Mouse (Mus musculus): ENCODE data around the gene Spata1. TPM values are rescaled to one million over a fixed set of nuclear protein-coding genes. Genes with fewer than 3 reads are reported as not detected.

Gene Spata1
- polyA plus RNA-seq, 1 experiment = 0.85 TPM

- Histone ChIP-seq H3K4me3 (replicated peaks; ENCODE audit: extremely low read depth, low read depth, low read length) (no peak overlapping the region), H3K4me1 (ENCODE audit: control insufficient read depth, insufficient read depth, low read length) (peaks cover 3% of the 10 kb centered on the region; the same call in 1 of the 2 replicates)
- no peak for DNase-seq
- TF ChIP-seq CTCF (IDR thresholded peaks at IDR 0.05; ENCODE audit: insufficient read depth, low read length) (no peak), POLR2A (IDR thresholded peaks at IDR 0.05; ENCODE audit: borderline replicate concordance, extremely low read depth, low read depth, low read length) (no peak)
- 88% methylated on average over 8 of the region's 8 CpGs for WGBS
Observed at GRCm38 (mm10) chr3:146426489-146426888, 73.1 kb downstream of the Spata1 start.

- no peak for DNase-seq
- 58% methylated on average over 7 of the region's 7 CpGs for WGBS
- peaks cover 3% of the 10 kb centered on the region; the same call in 1 of the 2 replicates for H3K4me1 ChIP-seq (ENCODE audit: control insufficient read depth, insufficient read depth, low read length)
- no peak for TF ChIP-seq CTCF (IDR thresholded peaks at IDR 0.05; ENCODE audit: insufficient read depth, low read length)
- no peak for TF ChIP-seq POLR2A (IDR thresholded peaks at IDR 0.05; ENCODE audit: borderline replicate concordance, extremely low read depth, low read depth, low read length)
- no peak overlapping the region for H3K4me3 ChIP-seq (replicated peaks; ENCODE audit: extremely low read depth, low read depth, low read length)
Observed at GRCm38 (mm10) chr3:146425902-146426301, 73.7 kb downstream of the Spata1 start.

GRCm38 (mm10) chr3:146424306-146424900 is 75.2 kb downstream of the Spata1 start:
- H3K4me1 ChIP-seq (ENCODE audit: control insufficient read depth, insufficient read depth, low read length) = peaks cover 3% of the 10 kb centered on the region; the same call in 1 of the 2 replicates
- no peak overlapping the region for H3K4me3 ChIP-seq (replicated peaks; ENCODE audit: extremely low read depth, low read depth, low read length)
- 47% methylated on average over 7 of the region's 7 CpGs for WGBS
- no peak for DNase-seq
- TF ChIP-seq POLR2A (IDR thresholded peaks at IDR 0.05; ENCODE audit: borderline replicate concordance, extremely low read depth, low read depth, low read length) (no peak), CTCF (IDR thresholded peaks at IDR 0.05; ENCODE audit: insufficient read depth, low read length) (no peak)

GRCm38 (mm10) chr3:146423710-146424109 is 75.8 kb downstream of the Spata1 start:
- DNase-seq = no peak
- WGBS = 89% methylated on average over 7 of the region's 7 CpGs
- no peak overlapping the region for H3K4me3 ChIP-seq (replicated peaks; ENCODE audit: extremely low read depth, low read depth, low read length)
- H3K4me1 ChIP-seq (ENCODE audit: control insufficient read depth, insufficient read depth, low read length) = peaks cover 3% of the 10 kb centered on the region; the same call in 1 of the 2 replicates
- TF ChIP-seq POLR2A (IDR thresholded peaks at IDR 0.05; ENCODE audit: borderline replicate concordance, extremely low read depth, low read depth, low read length) = no peak
- TF ChIP-seq CTCF (IDR thresholded peaks at IDR 0.05; ENCODE audit: insufficient read depth, low read length) = 0 out of 2 replicates have a peak, but pooled peaks have one; percentile 30

GRCm38 (mm10) chr3:146421787-146422186 is 77.8 kb downstream of the Spata1 start:
- WGBS = 19% methylated on average over 8 of the region's 8 CpGs
- no peak for DNase-seq
- no peak for TF ChIP-seq POLR2A (IDR thresholded peaks at IDR 0.05; ENCODE audit: borderline replicate concordance, extremely low read depth, low read depth, low read length)
- no peak for TF ChIP-seq CTCF (IDR thresholded peaks at IDR 0.05; ENCODE audit: insufficient read depth, low read length)
- Histone ChIP-seq H3K4me3 (replicated peaks; ENCODE audit: extremely low read depth, low read depth, low read length) (no peak overlapping the region), H3K4me1 (ENCODE audit: control insufficient read depth, insufficient read depth, low read length) (peaks cover 3% of the 10 kb centered on the region; the same call in 1 of the 2 replicates)

GRCm38 (mm10) chr3:146419992-146420537 is 79.5 kb downstream of the Spata1 start:
- TF ChIP-seq CTCF (IDR thresholded peaks at IDR 0.05; ENCODE audit: insufficient read depth, low read length) (no peak), POLR2A (IDR thresholded peaks at IDR 0.05; ENCODE audit: borderline replicate concordance, extremely low read depth, low read depth, low read length) (no peak)
- DNase-seq = no peak
- Histone ChIP-seq H3K4me1 (ENCODE audit: control insufficient read depth, insufficient read depth, low read length) (peaks cover 3% of the 10 kb centered on the region; the same call in 1 of the 2 replicates), H3K4me3 (replicated peaks; ENCODE audit: extremely low read depth, low read depth, low read length) (no peak overlapping the region)
- 90% methylated on average over 15 of the region's 15 CpGs for WGBS

- no peak overlapping the region for H3K4me3 ChIP-seq (replicated peaks; ENCODE audit: extremely low read depth, low read depth, low read length)
- H3K4me1 ChIP-seq (ENCODE audit: control insufficient read depth, insufficient read depth, low read length) = peaks cover 3% of the 10 kb centered on the region; the same call in 1 of the 2 replicates
- TF ChIP-seq CTCF (IDR thresholded peaks at IDR 0.05; ENCODE audit: insufficient read depth, low read length) (no peak), POLR2A (IDR thresholded peaks at IDR 0.05; ENCODE audit: borderline replicate concordance, extremely low read depth, low read depth, low read length) (no peak)
- no peak for DNase-seq
- WGBS = 90% methylated on average over 9 of the region's 9 CpGs
Observed at GRCm38 (mm10) chr3:146419534-146419933, 80.0 kb downstream of the Spata1 start.

- no peak for DNase-seq
- H3K4me1 ChIP-seq (ENCODE audit: control insufficient read depth, insufficient read depth, low read length) = peaks cover 3% of the 10 kb centered on the region; the same call in 1 of the 2 replicates
- no peak overlapping the region for H3K4me3 ChIP-seq (replicated peaks; ENCODE audit: extremely low read depth, low read depth, low read length)
- TF ChIP-seq CTCF (IDR thresholded peaks at IDR 0.05; ENCODE audit: insufficient read depth, low read length) (no peak), POLR2A (IDR thresholded peaks at IDR 0.05; ENCODE audit: borderline replicate concordance, extremely low read depth, low read depth, low read length) (no peak)
- 58% methylated on average over 7 of the region's 7 CpGs for WGBS
Observed at GRCm38 (mm10) chr3:146418901-146419300, 80.7 kb downstream of the Spata1 start.

GRCm38 (mm10) chr3:146417873-146418272 is 81.7 kb downstream of the Spata1 start:
- DNase-seq = no peak
- 92% methylated on average over 8 of the region's 8 CpGs for WGBS
- TF ChIP-seq POLR2A (IDR thresholded peaks at IDR 0.05; ENCODE audit: borderline replicate concordance, extremely low read depth, low read depth, low read length) = no peak
- no peak for TF ChIP-seq CTCF (IDR thresholded peaks at IDR 0.05; ENCODE audit: insufficient read depth, low read length)
- Histone ChIP-seq H3K4me1 (ENCODE audit: control insufficient read depth, insufficient read depth, low read length) (peaks cover 3% of the 10 kb centered on the region; the same call in 1 of the 2 replicates), H3K4me3 (replicated peaks; ENCODE audit: extremely low read depth, low read depth, low read length) (no peak overlapping the region)

GRCm38 (mm10) chr3:146414555-146414954 is 85.0 kb downstream of the Spata1 start:
- TF ChIP-seq CTCF (IDR thresholded peaks at IDR 0.05; ENCODE audit: insufficient read depth, low read length) (no peak), POLR2A (IDR thresholded peaks at IDR 0.05; ENCODE audit: borderline replicate concordance, extremely low read depth, low read depth, low read length) (no peak)
- 92% methylated on average over 12 of the region's 12 CpGs for WGBS
- Histone ChIP-seq H3K4me3 (replicated peaks; ENCODE audit: extremely low read depth, low read depth, low read length) (no peak overlapping the region), H3K4me1 (ENCODE audit: control insufficient read depth, insufficient read depth, low read length) (peaks cover 4% of the 10 kb centered on the region; the same call in 1 of the 2 replicates)
- DNase-seq = no peak
